Mouse (Mus musculus) intestine, embryonic 16.5 days (tissue): ENCODE data around the gene Rplp2. TPM values are rescaled to one million over a fixed set of nuclear protein-coding genes. Genes with fewer than 3 reads are reported as not detected.

ENCODE experiments used
- ATAC-seq: fragments of 200-750 bp; cut with Nextera tagmentation; 2 replicates; pipeline ENCODE4 v1.8.0; 2017; ENCODE audit warnings: moderate TSS enrichment, moderate library complexity
- H3K27ac ChIP-seq: fragments of 300-500 bp; sonication (generic); 2 replicates; pipeline ENCODE4 v1.5.1; 2014; ENCODE audit warnings: mild to moderate bottlenecking, low read length
- H3K27me3 ChIP-seq: fragments of 300-500 bp; sonication (generic); replicated peaks from 2 replicates; pipeline ENCODE4 v1.6.1; 2014; ENCODE audit warnings: low read length, control low read depth, mixed read lengths; ENCODE audit not compliant: control insufficient read depth, insufficient read depth
- H3K36me3 ChIP-seq: fragments of 300-500 bp; sonication (generic); 2 replicates; pipeline ENCODE4 v1.6.1; 2014; ENCODE audit warnings: low read length, control low read depth; ENCODE audit not compliant: control insufficient read depth, insufficient read depth
- H3K4me1 ChIP-seq: fragments of 300-500 bp; sonication (generic); 2 replicates; pipeline ENCODE4 v1.6.1; 2014; ENCODE audit warnings: low read length, control low read depth, mixed read lengths; ENCODE audit not compliant: control insufficient read depth, insufficient read depth
- H3K4me2 ChIP-seq: fragments of 300-500 bp; sonication (generic); 2 replicates; pipeline ENCODE4 v1.6.1; 2014; ENCODE audit warnings: low read depth, low read length, control low read depth
- H3K4me3 ChIP-seq: fragments of 300-500 bp; sonication (generic); 2 replicates; pipeline ENCODE4 v1.5.1; 2014; ENCODE audit warnings: mild to moderate bottlenecking, low read length
- H3K9ac ChIP-seq: fragments of 300-500 bp; sonication (generic); 2 replicates; pipeline ENCODE4 v1.6.1; 2014; ENCODE audit warnings: low read depth, low read length
- H3K9me3 ChIP-seq: fragments of 300-500 bp; sonication (generic); 2 replicates; pipeline ENCODE4 v1.6.1; 2016; ENCODE audit warnings: low read length, control low read depth; ENCODE audit not compliant: control insufficient read depth
- WGBS: fragments of 180-500 bp; shearing (Covaris S2); extraction: QIAGEN DNeasy Blood & Tissue Kit; methylation state at CpG from one replicate; pipeline ENCODE4 v1.1.7; 2014; 5-methylcytosine and 5-hydroxymethylcytosine counted together
- polyA plus RNA-seq: library from polyadenylated mRNA; unstranded; fragments of >200 nt; fragmentation: Nextera tagmentation; extraction: Ambion mirVana; gene quantifications from 2 replicates; pipeline ENCODE4 v1.2.1, GENCODE M21; 2015

The Rplp2 gene
- polyA plus RNA-seq, 1 experiment from 2014 or later: 1,258 TPM

DNA sequence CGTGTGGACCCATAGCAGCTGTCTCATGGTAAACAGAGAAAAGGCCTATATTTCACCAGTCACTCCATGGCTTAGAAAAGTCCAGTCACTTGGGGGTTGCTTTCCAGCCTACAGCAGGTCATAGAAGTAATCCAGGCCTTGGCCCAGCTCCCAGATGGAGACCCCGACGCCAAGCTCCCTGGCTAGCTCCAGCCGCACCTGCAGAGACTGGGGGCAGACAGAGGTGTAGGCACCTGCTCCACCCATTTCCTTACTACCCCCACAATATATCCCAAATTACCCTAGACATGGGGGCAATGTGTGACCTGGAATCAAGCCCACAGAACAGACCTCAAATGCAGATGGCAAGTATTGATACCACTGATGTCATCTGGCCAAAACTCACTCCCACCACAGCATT is 48.8 kb downstream of the Rplp2 start:
- no peaks in the 10 kb centered on the region for H3K9me3 ChIP-seq
- 81% methylated on average over 4 of the region's 4 CpGs for WGBS
- no peak overlapping the region for H3K9ac ChIP-seq
- ATAC-seq: no peak
- no peak overlapping the region for H3K4me3 ChIP-seq
- H3K4me2 ChIP-seq: no peak overlapping the region
- no peaks in the 10 kb centered on the region for H3K4me1 ChIP-seq
- H3K27ac ChIP-seq: no peak overlapping the region
- no peaks in the 10 kb centered on the region for H3K27me3 ChIP-seq
- peaks cover 5% of the 10 kb centered on the region; the same call in 1 of the 2 replicates for H3K36me3 ChIP-seq

DNA sequence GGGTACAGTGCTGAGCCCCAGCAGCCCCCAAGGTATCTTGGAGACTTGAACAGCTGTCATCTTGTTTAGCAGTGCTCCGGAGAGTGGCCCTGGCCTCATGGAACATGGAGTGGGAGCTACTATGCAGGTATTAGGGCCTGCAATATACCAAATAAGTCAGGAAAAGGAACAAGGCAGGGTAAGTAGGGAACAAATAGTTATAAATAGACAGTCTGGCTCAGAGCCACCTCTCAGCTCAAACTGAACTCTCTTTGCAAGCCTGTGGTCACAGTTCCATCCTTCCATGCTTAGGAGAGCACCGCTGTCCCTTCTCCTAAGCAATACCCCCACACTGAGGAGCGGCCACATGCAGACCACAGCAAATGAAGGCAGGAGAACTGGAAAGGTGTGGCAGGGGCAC is 50.4 kb downstream of the Rplp2 start:
- no peak overlapping the region for H3K4me2 ChIP-seq
- H3K36me3 ChIP-seq: peaks cover 5% of the 10 kb centered on the region; the same call in 1 of the 2 replicates
- no peaks in the 10 kb centered on the region for H3K4me1 ChIP-seq
- H3K9me3 ChIP-seq: no peaks in the 10 kb centered on the region
- ATAC-seq: no peak
- H3K27ac ChIP-seq: no peak overlapping the region
- whole genome bisulfite sequencing: 94% methylated on average over 3 of the region's 3 CpGs
- no peak overlapping the region for H3K4me3 ChIP-seq
- no peaks in the 10 kb centered on the region for H3K27me3 ChIP-seq
- H3K9ac ChIP-seq: no peak overlapping the region

Other genes with a start within 250 kb of the Rplp2 start
- gene Lmntd2, start 233.3 kb upstream of the Rplp2 start, polyA plus RNA-seq: 4.0 TPM in 2 replicates
- 75.6 and 77.5 TPM in 2 replicates for gene Rassf7, start 231.5 kb upstream of the Rplp2 start, polyA plus RNA-seq
- 55.2 and 56.7 TPM in 2 replicates for gene Phrf1, start 218.6 kb upstream of the Rplp2 start, polyA plus RNA-seq
- 6.5 and 9.1 TPM in 2 replicates for gene Irf7, start 180.9 kb upstream of the Rplp2 start, polyA plus RNA-seq
- 167 and 234 TPM in 2 replicates for gene Cdhr5, start 170.6 kb upstream of the Rplp2 start, polyA plus RNA-seq
- 304 and 334 TPM in 2 replicates for gene Sct, start 168.2 kb upstream of the Rplp2 start, polyA plus RNA-seq
- 0.23 and 0.48 TPM in 2 replicates for gene Drd4, start 155.4 kb upstream of the Rplp2 start, polyA plus RNA-seq
- gene Deaf1, start 119.7 kb upstream of the Rplp2 start, polyA plus RNA-seq: 61.0 and 64.4 TPM in 2 replicates
- 32.4 and 34.2 TPM in 2 replicates for gene Tmem80, start 119.6 kb upstream of the Rplp2 start, polyA plus RNA-seq
- 191 and 214 TPM in 2 replicates for gene Eps8l2, start 108.5 kb upstream of the Rplp2 start, polyA plus RNA-seq
- 567 and 582 TPM in 2 replicates for gene Taldo1, start 55.2 kb upstream of the Rplp2 start, polyA plus RNA-seq
- gene Gatd1, start 33.2 kb upstream of the Rplp2 start, polyA plus RNA-seq: 47.5 and 48.2 TPM in 2 replicates
- 3.2 and 4.0 TPM in 2 replicates for gene Cend1, start 17.9 kb upstream of the Rplp2 start, polyA plus RNA-seq
- gene Slc25a22, start 9.5 kb upstream of the Rplp2 start, polyA plus RNA-seq: 34.6 and 37.7 TPM in 2 replicates
- gene Pidd1, start 3.3 kb upstream of the Rplp2 start, polyA plus RNA-seq: 7.3 and 8.0 TPM in 2 replicates
- gene Pnpla2, start 7.8 kb downstream of the Rplp2 start, polyA plus RNA-seq: 45.5 and 45.7 TPM in 2 replicates
- gene Cracr2b, start 13.7 kb downstream of the Rplp2 start, polyA plus RNA-seq: 19.3 and 21.0 TPM in 2 replicates
- gene Cd151, start 20.0 kb downstream of the Rplp2 start, polyA plus RNA-seq: 30.6 and 30.8 TPM in 2 replicates
- 50.9 and 57.1 TPM in 2 replicates for gene Polr2l, start 27.8 kb downstream of the Rplp2 start, polyA plus RNA-seq
- gene Tspan4, start 27.9 kb downstream of the Rplp2 start, polyA plus RNA-seq: 58.2 and 59.2 TPM in 2 replicates
- 69.8 and 76.5 TPM in 2 replicates for gene Chid1, start 92.5 kb downstream of the Rplp2 start, polyA plus RNA-seq
- 89.4 and 103 TPM in 2 replicates for gene Ap2a2, start 114.8 kb downstream of the Rplp2 start, polyA plus RNA-seq
- 0.24 and 0.28 TPM in 2 replicates for gene Muc6, start 207.9 kb downstream of the Rplp2 start, polyA plus RNA-seq
- gene Muc2, start 243.0 kb downstream of the Rplp2 start, polyA plus RNA-seq: 22.1 and 28.5 TPM in 2 replicates